Mouse (Mus musculus) lung, embryonic 15.5 days (tissue): Measurements from ENCODE around the gene Pgbd5. TPM values are rescaled to one million over a fixed set of nuclear protein-coding genes. Genes with fewer than 3 reads are reported as not detected.

Experiments used
- ATAC-seq: fragments of 200-750 bp; cut with Nextera tagmentation; 2 replicates; pipeline ENCODE4 v1.8.0; 2017; ENCODE audit warnings: moderate number of reproducible peaks, borderline replicate concordance; ENCODE audit not compliant: low FRiP score, low TSS enrichment; ENCODE audit errors: extremely low read depth
- H3K27ac ChIP-seq: fragments of 300-500 bp; sonication (generic); 2 replicates; pipeline ENCODE4 v1.5.1; 2015; ENCODE audit warnings: moderate library complexity, mild to moderate bottlenecking, inconsistent platforms
- H3K27me3 ChIP-seq: fragments of 300-500 bp; sonication (generic); 2 replicates; pipeline ENCODE4 v1.6.1; 2015; ENCODE audit warnings: inconsistent platforms
- H3K36me3 ChIP-seq: fragments of 300-500 bp; sonication (generic); 2 replicates; pipeline ENCODE4 v1.6.1; 2015; ENCODE audit warnings: inconsistent platforms
- H3K4me1 ChIP-seq: fragments of 300-500 bp; sonication (generic); 2 replicates; pipeline ENCODE4 v1.6.1; 2015; ENCODE audit warnings: inconsistent platforms
- H3K4me2 ChIP-seq: fragments of 300-500 bp; sonication (generic); 2 replicates; pipeline ENCODE4 v1.6.1; 2015; ENCODE audit warnings: inconsistent platforms, mild to moderate bottlenecking, moderate library complexity
- H3K4me3 ChIP-seq: fragments of 300-500 bp; sonication (generic); 2 replicates; pipeline ENCODE4 v1.5.1; 2015; ENCODE audit warnings: mild to moderate bottlenecking, inconsistent platforms
- H3K9ac ChIP-seq: fragments of 300-500 bp; sonication (generic); 2 replicates; pipeline ENCODE4 v1.6.1; 2015; ENCODE audit warnings: inconsistent platforms
- H3K9me3 ChIP-seq: fragments of 300-500 bp; sonication (generic); 2 replicates; pipeline ENCODE4 v1.6.1; 2016; ENCODE audit warnings: inconsistent platforms
- WGBS: fragments of 180-500 bp; shearing (Covaris S2); methylation state at CpG from one replicate; pipeline ENCODE4 v1.1.7; 2015; 5-methylcytosine and 5-hydroxymethylcytosine counted together
- polyA plus RNA-seq: library from polyadenylated mRNA; unstranded; fragments of >200 nt; fragmentation: Nextera tagmentation; extraction: Ambion mirVana; gene quantifications from 2 replicates; pipeline ENCODE4 v1.2.1, GENCODE M21; 2015

Gene Pgbd5
- polyA plus RNA-seq, 1 experiment from 2014 or later = 2.4 TPM

GRCm38 (mm10) chr8:124362589-124362988 lies 76.9 kb downstream of the Pgbd5 start:
- Histone ChIP-seq H3K27ac (no peak overlapping the region), H3K9ac (no peak overlapping the region), H3K4me2 (no peak overlapping the region), H3K4me1 (no peaks in the 10 kb centered on the region), H3K36me3 (no peaks in the 10 kb centered on the region), H3K27me3 (no peaks in the 10 kb centered on the region), H3K9me3 (no peaks in the 10 kb centered on the region), H3K4me3 (no peak overlapping the region)
- WGBS = 68% methylated on average over 7 of the region's 7 CpGs
- no peak for ATAC-seq

- H3K4me1 ChIP-seq = no peaks in the 10 kb centered on the region
- H3K9me3 ChIP-seq = no peaks in the 10 kb centered on the region
- 76% methylated on average over 11 of the region's 11 CpGs for WGBS
- H3K27me3 ChIP-seq = no peaks in the 10 kb centered on the region
- H3K36me3 ChIP-seq = no peaks in the 10 kb centered on the region
- no peak for ATAC-seq
- no peak overlapping the region for H3K27ac ChIP-seq
- no peak overlapping the region for H3K9ac ChIP-seq
- no peak overlapping the region for H3K4me2 ChIP-seq
- no peak overlapping the region for H3K4me3 ChIP-seq
Observed at GRCm38 (mm10) chr8:124361773-124362427, 77.6 kb downstream of the Pgbd5 start.

- H3K36me3 ChIP-seq = no peaks in the 10 kb centered on the region
- H3K4me3 ChIP-seq = no peak overlapping the region
- H3K27ac ChIP-seq = no peak overlapping the region
- no peak overlapping the region for H3K4me2 ChIP-seq
- H3K4me1 ChIP-seq = no peaks in the 10 kb centered on the region
- no peaks in the 10 kb centered on the region for H3K27me3 ChIP-seq
- no peak overlapping the region for H3K9ac ChIP-seq
- WGBS = 72% methylated on average over 3 of the region's 3 CpGs
- no peaks in the 10 kb centered on the region for H3K9me3 ChIP-seq
- ATAC-seq = no peak; the same call in 1 of the 2 replicates
Observed at GRCm38 (mm10) chr8:124360911-124361310, 78.5 kb downstream of the Pgbd5 start.

GRCm38 (mm10) chr8:124351636-124352035 lies 87.8 kb downstream of the Pgbd5 start:
- WGBS = 52% methylated on average over 5 of the region's 5 CpGs
- no peak for ATAC-seq

GRCm38 (mm10) chr8:124349663-124350062 lies 89.8 kb downstream of the Pgbd5 start:
- peaks cover 3% of the 10 kb centered on the region; the same call in 1 of the 2 replicates for H3K36me3 ChIP-seq
- 0 out of 2 replicates have a peak, but pooled peaks have one; percentile 41 for ATAC-seq
- 37% methylated on average over 7 of the region's 7 CpGs for WGBS

More at GRCm38 (mm10) chr8:124351636-124352035, 87.8 kb downstream of the Pgbd5 start:
- Histone ChIP-seq H3K4me3 (no peak overlapping the region), H3K9ac (no peak overlapping the region), H3K9me3 (no peaks in the 10 kb centered on the region), H3K4me2 (no peak overlapping the region), H3K27ac (no peak overlapping the region), H3K27me3 (no peaks in the 10 kb centered on the region), H3K4me1 (no peaks in the 10 kb centered on the region), H3K36me3 (no peaks in the 10 kb centered on the region)

GRCm38 (mm10) chr8:124348087-124348486 lies 91.4 kb downstream of the Pgbd5 start:
- no peak overlapping the region for H3K27ac ChIP-seq
- peaks cover 16% of the 10 kb centered on the region for H3K36me3 ChIP-seq
- H3K9me3 ChIP-seq = no peaks in the 10 kb centered on the region
- H3K4me3 ChIP-seq = no peak overlapping the region
- 65% methylated on average over 1 of the region's 1 CpGs for WGBS
- H3K9ac ChIP-seq = no peak overlapping the region
- no peak for ATAC-seq
- H3K4me2 ChIP-seq = no peak overlapping the region
- H3K4me1 ChIP-seq = no peaks in the 10 kb centered on the region
- no peaks in the 10 kb centered on the region for H3K27me3 ChIP-seq

More at GRCm38 (mm10) chr8:124349663-124350062, 89.8 kb downstream of the Pgbd5 start:
- no peaks in the 10 kb centered on the region for H3K27me3 ChIP-seq
- no peaks in the 10 kb centered on the region for H3K9me3 ChIP-seq
- H3K4me2 ChIP-seq = no peak overlapping the region
- no peak overlapping the region for H3K9ac ChIP-seq
- H3K4me3 ChIP-seq = no peak overlapping the region
- no peaks in the 10 kb centered on the region for H3K4me1 ChIP-seq
- H3K27ac ChIP-seq = no peak overlapping the region

- Histone ChIP-seq H3K27ac (no peak overlapping the region), H3K4me2 (no peak overlapping the region)
Observed at GRCm38 (mm10) chr8:124346852-124347523, 92.5 kb downstream of the Pgbd5 start.

GRCm38 (mm10) chr8:124345098-124345497 lies 94.4 kb downstream of the Pgbd5 start:
- Histone ChIP-seq H3K4me2 (no peak overlapping the region), H3K36me3 (peaks cover 17% of the 10 kb centered on the region), H3K4me1 (no peaks in the 10 kb centered on the region), H3K27ac (no peak overlapping the region), H3K9ac (no peak overlapping the region), H3K9me3 (no peaks in the 10 kb centered on the region), H3K4me3 (no peak overlapping the region), H3K27me3 (no peaks in the 10 kb centered on the region)
- WGBS = 69% methylated on average over 10 of the region's 10 CpGs
- no peak for ATAC-seq

More at GRCm38 (mm10) chr8:124346852-124347523, 92.5 kb downstream of the Pgbd5 start:
- 0 out of 2 replicates have a peak, but pooled peaks have one; percentile 49 for ATAC-seq
- peaks cover 17% of the 10 kb centered on the region for H3K36me3 ChIP-seq
- H3K9ac ChIP-seq = no peak overlapping the region
- H3K27me3 ChIP-seq = no peaks in the 10 kb centered on the region
- no peaks in the 10 kb centered on the region for H3K4me1 ChIP-seq
- no peak overlapping the region for H3K4me3 ChIP-seq
- WGBS = 42% methylated on average over 19 of the region's 19 CpGs
- no peaks in the 10 kb centered on the region for H3K9me3 ChIP-seq

GRCm38 (mm10) chr8:124343991-124344390 lies 95.5 kb downstream of the Pgbd5 start:
- peaks cover 17% of the 10 kb centered on the region for H3K36me3 ChIP-seq

GRCm38 (mm10) chr8:124343151-124343550 lies 96.3 kb downstream of the Pgbd5 start:
- no peak overlapping the region for H3K27ac ChIP-seq
- no peak overlapping the region for H3K4me3 ChIP-seq
- H3K9me3 ChIP-seq = no peaks in the 10 kb centered on the region
- H3K36me3 ChIP-seq = peaks cover 17% of the 10 kb centered on the region
- no peak overlapping the region for H3K9ac ChIP-seq
- H3K4me2 ChIP-seq = no peak overlapping the region
- no peaks in the 10 kb centered on the region for H3K4me1 ChIP-seq
- no peak for ATAC-seq
- 92% methylated on average over 15 of the region's 15 CpGs for WGBS
- H3K27me3 ChIP-seq = no peaks in the 10 kb centered on the region

More at GRCm38 (mm10) chr8:124343991-124344390, 95.5 kb downstream of the Pgbd5 start:
- no peaks in the 10 kb centered on the region for H3K4me1 ChIP-seq
- 70% methylated on average over 12 of the region's 12 CpGs for WGBS
- H3K9ac ChIP-seq = no peak overlapping the region
- H3K9me3 ChIP-seq = no peaks in the 10 kb centered on the region
- H3K4me3 ChIP-seq = no peak overlapping the region
- H3K27me3 ChIP-seq = no peaks in the 10 kb centered on the region
- no peak overlapping the region for H3K27ac ChIP-seq
- ATAC-seq = no peak
- no peak overlapping the region for H3K4me2 ChIP-seq

GRCm38 (mm10) chr8:124340360-124341068 lies 98.9 kb downstream of the Pgbd5 start:
- H3K4me1 ChIP-seq = no peaks in the 10 kb centered on the region
- no peaks in the 10 kb centered on the region for H3K27me3 ChIP-seq
- no peak overlapping the region for H3K27ac ChIP-seq
- no peak for ATAC-seq
- peaks cover 23% of the 10 kb centered on the region for H3K36me3 ChIP-seq
- no peak overlapping the region for H3K9ac ChIP-seq
- no peak overlapping the region for H3K4me3 ChIP-seq
- 67% methylated on average over 17 of the region's 17 CpGs for WGBS
- no peaks in the 10 kb centered on the region for H3K9me3 ChIP-seq
- no peak overlapping the region for H3K4me2 ChIP-seq

- no peak for ATAC-seq
- Histone ChIP-seq H3K9ac (no peak overlapping the region), H3K36me3 (peaks cover 28% of the 10 kb centered on the region), H3K4me1 (no peaks in the 10 kb centered on the region), H3K27me3 (no peaks in the 10 kb centered on the region), H3K27ac (no peak overlapping the region), H3K9me3 (no peaks in the 10 kb centered on the region), H3K4me2 (no peak overlapping the region), H3K4me3 (no peak overlapping the region)
- 79% methylated on average over 3 of the region's 3 CpGs for WGBS
Observed at GRCm38 (mm10) chr8:124339742-124340141, 99.7 kb downstream of the Pgbd5 start.
